Mouse (Mus musculus): ENCODE measurements around the gene Pus7l. TPM values are rescaled to one million over a fixed set of nuclear protein-coding genes. Genes with fewer than 3 reads are reported as not detected.

The Pus7l gene
- polyA plus RNA-seq, 1 experiment: 4.0 TPM

DNA sequence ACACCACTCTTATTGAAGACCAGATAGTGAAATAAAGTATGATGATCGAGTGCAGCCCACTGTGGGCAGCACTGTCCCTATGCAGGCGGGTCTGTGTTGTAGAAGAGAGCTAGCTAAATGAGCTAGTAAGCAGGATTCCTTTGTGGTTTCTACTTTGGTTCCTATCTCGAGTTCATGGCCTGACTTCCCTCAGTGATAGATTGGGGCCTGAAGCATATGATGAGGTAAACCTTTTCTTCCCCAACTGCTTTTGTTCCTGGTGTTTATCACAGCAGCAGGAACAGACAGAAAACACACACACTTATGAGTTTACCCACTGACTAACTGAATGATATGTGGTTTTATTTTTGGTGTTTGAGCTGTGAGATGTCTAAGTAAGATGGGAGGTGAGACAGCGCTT lies 62.6 kb downstream of the Pus7l start:
- Histone ChIP-seq H3ac (ENCODE audit: control insufficient read depth, insufficient read length) (no peak overlapping the region), H3K79me2 (ENCODE audit: control insufficient read depth, insufficient read depth) (no peaks in the 10 kb centered on the region), H3K36me3 (ENCODE audit: control insufficient read depth, insufficient read depth) (no peaks in the 10 kb centered on the region), H3K27me3 (ENCODE audit: control insufficient read depth, insufficient read depth, insufficient read length) (no peaks in the 10 kb centered on the region), H3K4me2 (ENCODE audit: low read depth) (no peak overlapping the region), H3K4me3 (no peak overlapping the region)
- no peak for TF ChIP-seq REST (IDR thresholded peaks at IDR 0.05; ENCODE audit: insufficient read depth, insufficient read length)
- TF ChIP-seq USF1 (IDR thresholded peaks at IDR 0.05; ENCODE audit: low read depth): no peak
- no peak for TF ChIP-seq MAX (IDR thresholded peaks at IDR 0.05; ENCODE audit: low read depth)
- TF ChIP-seq POLR2A (IDR thresholded peaks at IDR 0.05; ENCODE audit: insufficient read length, low read depth): no peak
- TF ChIP-seq SRF (IDR thresholded peaks at IDR 0.05; ENCODE audit: control insufficient read depth, insufficient read length, low read depth): no peak
- no peak for TF ChIP-seq TCF12 (IDR thresholded peaks at IDR 0.05; ENCODE audit: insufficient read depth, poor library complexity, severe bottlenecking)
- no peak for TF ChIP-seq E2F4 (IDR thresholded peaks at IDR 0.05; ENCODE audit: insufficient read depth)
- no peak for TF ChIP-seq MYOG (IDR thresholded peaks at IDR 0.05; ENCODE audit: control insufficient read depth in 1 of 3, insufficient read depth in 1 of 3, insufficient read length in 2 of 3, low read depth in 2 of 3)

DNA sequence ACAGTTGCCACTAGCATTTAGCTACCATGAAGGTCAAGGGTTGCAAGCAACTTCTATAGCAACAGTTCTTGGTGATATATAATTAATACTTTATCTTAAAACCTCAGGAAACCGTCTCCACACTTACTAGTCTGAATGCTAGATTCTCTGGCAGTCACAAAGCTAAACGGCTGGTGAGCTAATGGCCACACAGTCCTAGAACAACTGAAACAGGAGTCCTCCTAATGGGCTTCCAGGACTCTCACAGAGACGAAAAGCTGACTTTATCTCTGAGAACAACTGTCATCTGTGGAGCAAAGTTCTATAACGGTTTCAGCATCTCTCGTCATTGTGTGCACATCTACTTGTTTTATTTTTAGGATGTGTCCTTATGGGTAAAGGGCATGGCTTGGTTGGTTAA lies 63.1 kb downstream of the Pus7l start:
- no peaks in the 10 kb centered on the region for H3K36me3 ChIP-seq (ENCODE audit: control insufficient read depth, insufficient read depth)
- no peak overlapping the region for H3K4me2 ChIP-seq (ENCODE audit: low read depth)
- H3K4me3 ChIP-seq: no peak overlapping the region
- H3K79me2 ChIP-seq (ENCODE audit: control insufficient read depth, insufficient read depth): no peaks in the 10 kb centered on the region
- H3ac ChIP-seq (ENCODE audit: control insufficient read depth, insufficient read length): no peak overlapping the region
- TF ChIP-seq SRF (IDR thresholded peaks at IDR 0.05; ENCODE audit: control insufficient read depth, insufficient read length, low read depth) (no peak), MAX (IDR thresholded peaks at IDR 0.05; ENCODE audit: low read depth) (no peak), POLR2AphosphoS2 (IDR thresholded peaks at IDR 0.05; ENCODE audit: insufficient read length, low read depth) (no peak), MYOG (IDR thresholded peaks at IDR 0.05; ENCODE audit: control insufficient read depth in 1 of 3, insufficient read depth in 1 of 3, insufficient read length in 2 of 3, low read depth in 2 of 3) (no peak), CEBPB (IDR thresholded peaks at IDR 0.05; ENCODE audit: insufficient read depth, poor library complexity, severe bottlenecking) (no peak), USF1 (IDR thresholded peaks at IDR 0.05; ENCODE audit: low read depth) (no peak), TCF12 (IDR thresholded peaks at IDR 0.05; ENCODE audit: insufficient read depth, poor library complexity, severe bottlenecking) (no peak), POLR2A (IDR thresholded peaks at IDR 0.05; ENCODE audit: insufficient read length, low read depth) (no peak), MYOD1 (IDR thresholded peaks at IDR 0.05; ENCODE audit: control insufficient read depth in 1 of 3, insufficient read length in 2 of 3, low read depth in 2 of 3) (no peak), REST (IDR thresholded peaks at IDR 0.05; ENCODE audit: insufficient read depth, insufficient read length) (no peak), TCF3 (IDR thresholded peaks at IDR 0.05; ENCODE audit: insufficient read length, low read depth) (no peak), E2F4 (IDR thresholded peaks at IDR 0.05; ENCODE audit: insufficient read depth) (no peak)
- no peaks in the 10 kb centered on the region for H3K27me3 ChIP-seq (ENCODE audit: control insufficient read depth, insufficient read depth, insufficient read length)

DNA sequence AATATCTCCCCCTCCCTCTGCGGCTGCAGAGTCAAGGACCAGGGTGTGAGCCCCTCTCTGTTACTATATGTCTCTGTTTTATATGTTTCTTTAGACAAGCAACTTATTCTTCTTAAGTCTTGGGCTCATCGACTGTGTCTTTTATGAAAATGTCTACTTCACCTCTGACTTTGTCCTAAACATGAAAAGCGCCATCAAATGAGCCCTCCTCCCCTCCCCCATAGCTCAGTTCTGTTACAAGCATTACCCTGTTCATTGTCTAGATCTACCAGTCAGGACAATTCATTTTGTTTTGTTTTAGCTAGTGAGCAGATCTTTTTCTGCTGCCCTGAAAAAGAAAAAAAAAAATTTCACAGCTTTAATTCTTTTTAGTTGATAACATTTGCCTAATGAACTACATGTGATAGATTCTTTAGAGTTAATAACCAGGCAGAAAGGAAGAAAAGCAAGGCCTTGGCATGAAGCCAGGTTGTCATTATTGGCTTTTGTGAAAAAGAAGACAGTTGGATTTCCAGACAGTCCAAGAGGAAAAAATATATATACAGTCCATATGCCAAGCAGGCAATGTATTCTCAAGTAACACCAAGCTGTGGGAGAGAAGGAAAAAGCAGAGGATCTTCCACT lies 63.7 kb downstream of the Pus7l start:
- Histone ChIP-seq H3K27me3 (ENCODE audit: control insufficient read depth, insufficient read depth, insufficient read length) (no peaks in the 10 kb centered on the region), H3K4me3 (no peak overlapping the region), H3K36me3 (ENCODE audit: control insufficient read depth, insufficient read depth) (no peaks in the 10 kb centered on the region), H3ac (ENCODE audit: control insufficient read depth, insufficient read length) (no peak overlapping the region), H3K4me2 (ENCODE audit: low read depth) (no peak overlapping the region), H3K79me2 (ENCODE audit: control insufficient read depth, insufficient read depth) (no peaks in the 10 kb centered on the region)
- TF ChIP-seq POLR2A (IDR thresholded peaks at IDR 0.05; ENCODE audit: insufficient read length, low read depth) (no peak), E2F4 (IDR thresholded peaks at IDR 0.05; ENCODE audit: insufficient read depth) (no peak), CEBPB (IDR thresholded peaks at IDR 0.05; ENCODE audit: insufficient read depth, poor library complexity, severe bottlenecking) (no peak), MAX (IDR thresholded peaks at IDR 0.05; ENCODE audit: low read depth) (no peak), USF1 (IDR thresholded peaks at IDR 0.05; ENCODE audit: low read depth) (no peak), TCF3 (IDR thresholded peaks at IDR 0.05; ENCODE audit: insufficient read length, low read depth) (no peak), MYOD1 (IDR thresholded peaks at IDR 0.05; ENCODE audit: control insufficient read depth in 1 of 3, insufficient read length in 2 of 3, low read depth in 2 of 3) (no peak), MYOG (IDR thresholded peaks at IDR 0.05; ENCODE audit: control insufficient read depth in 1 of 3, insufficient read depth in 1 of 3, insufficient read length in 2 of 3, low read depth in 2 of 3) (no peak), POLR2AphosphoS2 (IDR thresholded peaks at IDR 0.05; ENCODE audit: insufficient read length, low read depth) (no peak), TCF12 (IDR thresholded peaks at IDR 0.05; ENCODE audit: insufficient read depth, poor library complexity, severe bottlenecking) (no peak), SRF (IDR thresholded peaks at IDR 0.05; ENCODE audit: control insufficient read depth, insufficient read length, low read depth) (no peak), REST (IDR thresholded peaks at IDR 0.05; ENCODE audit: insufficient read depth, insufficient read length) (no peak)

DNA sequence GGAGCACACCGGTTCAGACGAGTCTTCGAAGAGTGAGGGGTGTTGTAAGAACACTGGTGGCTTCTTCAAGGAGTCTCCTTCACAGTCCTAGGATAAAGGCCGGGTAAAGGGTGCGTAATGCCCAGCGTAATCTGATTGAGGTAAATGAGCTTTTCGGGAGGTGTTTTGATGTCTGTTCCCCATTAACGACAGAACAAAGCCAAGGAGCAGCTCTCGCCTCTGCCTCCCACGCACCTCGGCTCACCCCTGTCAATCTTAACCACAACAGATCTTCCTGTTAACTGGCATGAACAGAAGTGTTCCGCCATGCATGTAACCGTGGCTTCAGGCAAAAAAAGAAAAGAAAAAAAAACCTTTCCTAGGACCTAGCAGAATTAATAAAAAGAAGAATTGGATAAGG lies 64.6 kb downstream of the Pus7l start:
- no peaks in the 10 kb centered on the region for H3K36me3 ChIP-seq (ENCODE audit: control insufficient read depth, insufficient read depth)
- no peaks in the 10 kb centered on the region for H3K27me3 ChIP-seq (ENCODE audit: control insufficient read depth, insufficient read depth, insufficient read length)
- no peaks in the 10 kb centered on the region for H3K79me2 ChIP-seq (ENCODE audit: control insufficient read depth, insufficient read depth)
- no peak overlapping the region for H3K4me3 ChIP-seq
- H3K4me2 ChIP-seq (ENCODE audit: low read depth): no peak overlapping the region
- TF ChIP-seq CEBPB (IDR thresholded peaks at IDR 0.05; ENCODE audit: insufficient read depth, poor library complexity, severe bottlenecking) (no peak), USF1 (IDR thresholded peaks at IDR 0.05; ENCODE audit: low read depth) (no peak), MYOG (IDR thresholded peaks at IDR 0.05; ENCODE audit: control insufficient read depth in 1 of 3, insufficient read depth in 1 of 3, insufficient read length in 2 of 3, low read depth in 2 of 3) (no peak), SRF (IDR thresholded peaks at IDR 0.05; ENCODE audit: control insufficient read depth, insufficient read length, low read depth) (no peak), REST (IDR thresholded peaks at IDR 0.05; ENCODE audit: insufficient read depth, insufficient read length) (no peak), POLR2AphosphoS2 (IDR thresholded peaks at IDR 0.05; ENCODE audit: insufficient read length, low read depth) (no peak), E2F4 (IDR thresholded peaks at IDR 0.05; ENCODE audit: insufficient read depth) (no peak), MYOD1 (IDR thresholded peaks at IDR 0.05; ENCODE audit: control insufficient read depth in 1 of 3, insufficient read length in 2 of 3, low read depth in 2 of 3) (no peak), TCF12 (IDR thresholded peaks at IDR 0.05; ENCODE audit: insufficient read depth, poor library complexity, severe bottlenecking) (no peak), MAX (IDR thresholded peaks at IDR 0.05; ENCODE audit: low read depth) (no peak), POLR2A (IDR thresholded peaks at IDR 0.05; ENCODE audit: insufficient read length, low read depth) (no peak), TCF3 (IDR thresholded peaks at IDR 0.05; ENCODE audit: insufficient read length, low read depth) (no peak)
- no peak overlapping the region for H3ac ChIP-seq (ENCODE audit: control insufficient read depth, insufficient read length)
